Mouse (Mus musculus) limb, embryonic 10.5 days (tissue): ENCODE measurements at regions not wholly inside any gene's neighbourhood (a gene's known extent, or its start where the extent isn't known, plus 50 kb on each side); places are given as distances from the start of the nearest gene placed in this dataset.

Source experiments
- DNase-seq: peaks from one replicate; pipeline ENCODE4 v3.0.0-alpha.2; 2017; ENCODE audit warnings: low spot score
- H3K27ac ChIP-seq: fragments of 300-500 bp; sonication (generic); 2 replicates; pipeline ENCODE4 v1.5.1; 2016; ENCODE audit warnings: mild to moderate bottlenecking
- H3K27me3 ChIP-seq: fragments of 300-500 bp; sonication (generic); 2 replicates; pipeline ENCODE4 v1.6.1; 2016; ENCODE audit warnings: low read depth, mild to moderate bottlenecking; ENCODE audit not compliant: poor library complexity, severe bottlenecking
- H3K36me3 ChIP-seq: fragments of 300-500 bp; sonication (generic); 2 replicates; pipeline ENCODE4 v1.6.1; 2016; ENCODE audit warnings: mild to moderate bottlenecking, moderate library complexity
- H3K4me1 ChIP-seq: fragments of 300-500 bp; sonication (generic); 2 replicates; pipeline ENCODE4 v1.6.1; 2016
- H3K4me3 ChIP-seq: fragments of 300-500 bp; sonication (generic); 2 replicates; pipeline ENCODE4 v1.5.1; 2016; ENCODE audit warnings: mild to moderate bottlenecking, moderate library complexity
- H3K9me3 ChIP-seq: fragments of 300-500 bp; sonication (generic); replicated peaks from 2 replicates; pipeline ENCODE4 v1.6.1; 2016; ENCODE audit warnings: mild to moderate bottlenecking
- WGBS: fragments of 180-500 bp; shearing (Covaris S2); methylation state at CpG from one replicate; pipeline ENCODE4 v1.1.7; 2016; 5-methylcytosine and 5-hydroxymethylcytosine counted together

DNA sequence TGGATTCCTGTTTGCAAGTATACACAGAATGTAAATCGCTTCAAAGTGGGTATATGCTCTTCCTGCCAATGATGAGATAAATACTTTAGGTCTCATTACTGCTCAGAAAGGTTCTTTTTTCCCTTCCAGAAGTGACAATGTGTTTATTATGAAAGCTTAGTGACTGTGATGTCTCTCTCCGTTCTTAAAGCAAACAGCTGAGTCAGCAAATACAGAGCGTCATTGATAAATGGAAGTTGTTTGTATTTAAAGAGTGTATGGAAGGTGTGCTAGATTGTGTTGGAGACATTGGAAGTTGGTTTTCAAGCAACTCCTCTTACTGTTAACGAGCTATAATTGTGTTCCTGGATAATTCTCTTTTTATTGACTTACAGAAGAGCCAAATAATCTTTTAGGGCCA lies 408.0 kb downstream of the Prr30 start:
- Histone ChIP-seq H3K27ac (no peak overlapping the region), H3K36me3 (no peaks in the 10 kb centered on the region), H3K27me3 (no peaks in the 10 kb centered on the region), H3K9me3 (no peaks in the 10 kb centered on the region), H3K4me1 (peaks cover 11% of the 10 kb centered on the region), H3K4me3 (no peak overlapping the region)
- 87% methylated on average over 4 of the region's 4 CpGs for WGBS
- no peak for DNase-seq

DNA sequence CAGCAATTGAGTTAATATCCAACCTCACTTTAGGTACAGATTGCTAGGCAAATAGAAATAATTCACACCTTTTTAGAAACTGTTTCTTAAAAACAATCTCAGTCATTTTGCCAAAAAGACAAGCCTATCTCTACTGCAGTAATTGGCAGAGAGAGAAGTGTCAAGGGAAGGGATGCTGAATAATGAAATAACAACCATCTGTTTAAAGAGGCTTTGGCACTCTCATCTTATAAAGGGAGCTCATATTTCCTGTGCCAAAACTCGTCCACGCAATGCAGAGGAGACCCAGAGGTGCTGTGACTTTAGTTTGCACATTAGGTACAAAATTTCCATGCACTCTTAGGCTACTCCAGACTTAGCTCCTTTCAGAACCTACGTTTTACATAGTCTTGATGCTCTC lies 418.2 kb downstream of the Prr30 start:
- 90% methylated on average over 3 of the region's 3 CpGs for WGBS
- H3K4me1 ChIP-seq, result 0 out of 2 replicates have a peak, but pooled peaks cover 3% of the 10 kb centered on the region
- no peak for DNase-seq
- no peak overlapping the region for H3K27ac ChIP-seq
- H3K4me3 ChIP-seq, result no peak overlapping the region
- no peaks in the 10 kb centered on the region for H3K27me3 ChIP-seq
- no peaks in the 10 kb centered on the region for H3K9me3 ChIP-seq
- H3K36me3 ChIP-seq, result no peaks in the 10 kb centered on the region

DNA sequence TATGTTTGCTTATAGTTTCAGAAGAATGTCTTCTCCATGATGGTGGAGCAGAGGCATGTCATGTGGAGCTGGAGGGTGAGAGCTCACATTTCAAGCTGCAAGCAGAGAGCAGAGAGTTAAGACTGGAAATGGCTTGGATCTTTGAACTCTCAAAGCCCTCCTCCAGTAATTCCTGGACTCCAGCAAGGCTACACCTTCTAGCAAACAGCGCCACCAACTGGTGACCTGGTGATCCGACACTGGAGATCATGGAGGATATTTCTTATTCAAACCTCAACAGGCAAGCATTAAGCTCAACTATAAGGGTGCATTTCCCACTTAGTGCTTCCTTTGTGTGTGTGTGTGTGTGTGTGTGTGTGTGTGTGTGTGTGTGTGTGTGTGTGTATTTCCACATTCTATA lies 446.2 kb downstream of the Prr30 start:
- peak; percentile 69 for DNase-seq
- 42% methylated on average over 2 of the region's 2 CpGs for WGBS
- no peaks in the 10 kb centered on the region for H3K9me3 ChIP-seq

DNA sequence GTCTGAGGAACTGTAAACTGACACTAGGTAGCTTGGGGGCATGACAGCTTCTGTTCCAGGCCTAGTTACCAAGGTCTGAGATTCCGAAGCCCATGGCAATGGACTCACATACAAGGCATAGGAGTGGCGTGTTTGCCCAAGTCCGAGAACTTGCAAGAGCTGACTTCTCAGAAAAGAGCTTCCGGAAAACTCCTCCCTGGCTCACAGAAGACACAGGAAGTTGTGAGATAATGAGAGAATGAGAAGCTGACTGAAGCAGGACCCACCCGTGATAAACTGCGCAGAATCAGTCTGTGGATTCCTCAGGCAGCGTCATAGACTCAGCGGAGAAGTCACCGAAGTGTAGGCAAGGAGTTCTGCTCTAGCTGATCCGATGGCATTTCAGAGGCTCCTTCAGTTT lies 447.4 kb downstream of the Prr30 start:
- Histone ChIP-seq H3K4me1 (peaks cover 25% of the 10 kb centered on the region), H3K27me3 (no peaks in the 10 kb centered on the region), H3K4me3 (no peak overlapping the region), H3K27ac (peak overlapping the region; percentile 14; the same call in 1 of the 2 replicates), H3K9me3 (no peaks in the 10 kb centered on the region), H3K36me3 (no peaks in the 10 kb centered on the region)
- 90% methylated on average over 10 of the region's 10 CpGs for WGBS
- no peak for DNase-seq

More for the DNA sequence above, 446.2 kb downstream of the Prr30 start:
- Histone ChIP-seq H3K4me3 (no peak overlapping the region), H3K27me3 (no peaks in the 10 kb centered on the region), H3K4me1 (peaks cover 25% of the 10 kb centered on the region), H3K27ac (no peak overlapping the region), H3K36me3 (no peaks in the 10 kb centered on the region)

DNA sequence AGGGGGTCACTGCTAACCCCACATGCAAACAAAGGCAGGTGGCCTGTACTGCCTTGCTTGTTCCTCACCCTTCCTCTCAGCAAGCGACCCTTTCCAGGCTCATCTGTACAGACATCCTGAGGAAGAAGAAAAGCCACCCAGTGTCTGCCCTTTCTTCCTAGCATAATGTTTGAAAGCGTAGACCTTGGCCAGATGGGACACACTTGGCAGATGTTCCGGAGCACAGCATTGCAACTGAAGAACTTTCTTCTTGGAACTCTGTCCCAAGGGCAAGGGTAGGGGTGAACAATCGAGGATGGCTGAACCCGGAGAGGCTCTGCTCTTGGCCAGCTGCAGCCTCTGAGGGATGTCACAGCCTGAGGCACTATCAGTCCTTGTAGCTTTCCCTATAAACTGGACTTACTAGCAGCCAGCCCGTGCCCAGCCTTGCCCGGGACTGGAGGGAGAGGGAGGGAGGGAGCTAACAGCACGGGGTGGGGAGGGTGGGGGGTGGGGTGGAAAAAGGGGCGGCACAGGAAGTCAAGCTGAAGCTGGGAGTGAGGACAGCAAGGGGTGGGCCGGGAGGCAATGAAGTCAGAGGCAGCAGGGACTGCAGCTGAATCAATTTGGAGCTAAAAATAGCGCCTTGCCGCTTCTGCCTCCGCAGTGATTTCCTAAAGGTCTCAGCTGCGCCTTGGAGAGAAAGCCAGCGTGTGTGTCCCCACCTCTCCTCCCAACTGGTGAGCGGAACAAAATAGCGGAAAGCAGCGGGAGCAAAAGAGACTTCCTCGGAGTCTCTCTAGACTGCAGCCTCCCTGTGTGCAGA lies 450.2 kb downstream of the Prr30 start:
- H3K27me3 ChIP-seq, result no peaks in the 10 kb centered on the region
- 15% methylated on average over 19 of the region's 19 CpGs for WGBS
- DNase-seq, result peak; percentile 82
- H3K9me3 ChIP-seq, result no peaks in the 10 kb centered on the region
- peaks cover 25% of the 10 kb centered on the region for H3K4me1 ChIP-seq
- peak overlapping the region; percentile 88 for H3K27ac ChIP-seq
- H3K36me3 ChIP-seq, result no peaks in the 10 kb centered on the region
- peak overlapping the region; percentile 51 for H3K4me3 ChIP-seq

DNA sequence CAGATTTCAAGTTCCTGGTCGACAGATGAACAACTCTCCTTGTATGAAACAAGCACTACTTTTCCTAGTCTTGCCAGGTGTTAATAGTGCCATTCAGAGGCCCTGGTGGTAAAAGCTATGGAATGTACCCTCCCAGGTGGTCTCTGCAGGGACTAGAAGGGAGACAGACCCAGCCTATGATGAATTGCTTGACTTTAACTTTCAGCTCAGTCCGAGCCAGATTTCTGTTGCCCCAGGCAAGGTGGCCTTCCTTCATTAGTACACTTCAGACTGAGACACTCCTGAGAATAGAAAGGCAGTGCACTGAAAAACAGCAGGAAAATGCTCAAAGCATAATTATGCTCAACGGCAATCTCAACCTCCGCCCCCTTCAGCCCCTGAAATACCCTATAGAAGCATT lies 450.8 kb upstream of the Klf12 start:
- DNase-seq, result peak; percentile 57
- Histone ChIP-seq H3K36me3 (no peaks in the 10 kb centered on the region), H3K4me3 (no peak overlapping the region), H3K9me3 (no peaks in the 10 kb centered on the region), H3K27me3 (no peaks in the 10 kb centered on the region), H3K4me1 (peaks cover 23% of the 10 kb centered on the region), H3K27ac (peak overlapping the region; percentile 72; the same call in 1 of the 2 replicates)
- WGBS, result 45% methylated on average over 4 of the region's 4 CpGs

DNA sequence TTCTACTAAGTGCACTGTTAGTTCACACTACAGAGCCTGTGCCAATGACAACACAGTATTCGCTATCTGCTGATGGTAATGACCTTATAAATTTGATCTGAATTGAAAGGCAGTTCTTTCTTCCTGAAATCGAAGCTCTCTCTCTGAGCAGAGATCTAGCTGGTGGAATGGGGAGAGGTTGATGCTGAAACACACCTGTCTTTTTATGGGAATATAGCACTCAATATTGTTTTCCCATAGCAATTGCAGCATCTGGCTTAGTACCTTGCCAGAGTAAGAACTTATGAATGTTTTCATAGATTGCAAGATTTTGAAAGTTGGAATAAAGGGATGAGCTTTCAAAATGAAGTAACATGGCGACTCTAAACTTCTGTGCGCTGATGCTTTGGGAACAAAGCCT lies 444.0 kb upstream of the Klf12 start:
- Histone ChIP-seq H3K9me3 (no peaks in the 10 kb centered on the region), H3K27me3 (no peaks in the 10 kb centered on the region)
- WGBS, result 84% methylated on average over 4 of the region's 4 CpGs

DNA sequence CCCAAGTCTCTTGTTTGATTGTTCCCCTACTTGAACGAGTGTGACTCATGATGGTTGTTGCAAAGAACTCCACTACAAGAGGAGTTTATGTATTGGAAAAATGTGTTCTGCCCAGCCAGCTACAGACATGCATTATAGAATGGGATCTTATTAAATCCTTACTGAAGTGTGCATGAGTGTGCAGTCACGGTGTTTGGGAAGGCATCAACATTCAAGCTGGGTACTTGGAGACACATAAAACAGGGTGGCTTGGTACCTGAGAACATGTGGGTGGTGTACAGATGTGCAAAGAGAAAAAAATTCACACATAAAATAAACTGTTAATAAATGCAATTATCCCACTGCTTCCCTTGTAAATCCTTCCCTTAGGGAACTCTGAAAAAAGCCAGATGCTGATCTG lies 443.2 kb upstream of the Klf12 start:
- H3K27ac ChIP-seq, result 0 out of 2 replicates have a peak overlapping the region, but pooled peaks have one; percentile 53
- no peaks in the 10 kb centered on the region for H3K27me3 ChIP-seq
- H3K36me3 ChIP-seq, result no peaks in the 10 kb centered on the region
- DNase-seq, result no peak
- H3K9me3 ChIP-seq, result no peaks in the 10 kb centered on the region
- peaks cover 21% of the 10 kb centered on the region for H3K4me1 ChIP-seq
- WGBS, result 56% methylated on average over 2 of the region's 2 CpGs
- H3K4me3 ChIP-seq, result no peak overlapping the region

More for the DNA sequence above, 444.0 kb upstream of the Klf12 start:
- no peak for DNase-seq
- H3K4me1 ChIP-seq, result peaks cover 21% of the 10 kb centered on the region
- H3K36me3 ChIP-seq, result no peaks in the 10 kb centered on the region
- no peak overlapping the region for H3K4me3 ChIP-seq
- peak overlapping the region; percentile 53 for H3K27ac ChIP-seq

DNA sequence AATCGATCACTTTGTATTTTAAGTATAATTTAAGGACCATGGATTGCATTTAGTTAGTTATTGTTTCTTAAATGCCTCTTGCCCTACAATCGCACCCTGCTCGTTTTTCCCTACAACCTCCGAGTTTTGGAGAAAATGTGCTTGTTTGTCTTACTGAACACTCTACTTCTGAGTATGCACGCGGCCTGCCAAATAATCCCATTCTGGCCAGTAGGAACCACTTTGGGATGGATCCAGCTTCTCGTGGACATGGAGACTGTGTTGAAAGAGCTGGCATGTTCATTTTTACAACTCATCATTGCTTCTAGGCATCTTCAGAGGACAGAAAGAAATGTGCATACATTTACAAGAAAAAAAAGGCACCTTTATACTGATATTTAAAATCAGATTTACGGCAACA lies 440.5 kb upstream of the Klf12 start:
- Histone ChIP-seq H3K27ac (no peak overlapping the region), H3K9me3 (no peaks in the 10 kb centered on the region), H3K27me3 (no peaks in the 10 kb centered on the region), H3K36me3 (no peaks in the 10 kb centered on the region), H3K4me3 (no peak overlapping the region), H3K4me1 (peaks cover 21% of the 10 kb centered on the region)
- 92% methylated on average over 8 of the region's 8 CpGs for WGBS
- no peak for DNase-seq

DNA sequence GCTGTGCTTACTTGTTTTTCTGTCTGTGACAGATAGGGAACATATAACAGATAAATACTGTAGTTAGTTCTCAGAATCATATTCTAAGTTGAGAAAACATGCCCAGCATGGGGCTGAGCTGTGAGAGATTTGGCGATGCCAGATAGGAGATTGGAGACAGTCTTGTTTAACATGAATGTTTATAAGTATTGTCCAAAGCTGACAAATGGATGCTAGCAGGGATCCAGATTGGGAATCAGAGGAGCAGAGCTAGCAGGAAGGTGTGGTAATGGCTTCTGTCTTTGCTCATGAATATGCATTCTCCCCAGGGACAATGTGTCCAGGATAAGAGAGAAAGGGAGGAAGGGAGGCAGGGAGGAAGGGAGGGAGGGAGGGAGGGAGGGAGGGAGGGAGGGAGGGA lies 436.2 kb upstream of the Klf12 start:
- Histone ChIP-seq H3K36me3 (no peaks in the 10 kb centered on the region), H3K9me3 (no peaks in the 10 kb centered on the region; the same call in 1 of the 2 replicates), H3K27ac (no peak overlapping the region), H3K4me3 (no peak overlapping the region), H3K4me1 (no peaks in the 10 kb centered on the region), H3K27me3 (no peaks in the 10 kb centered on the region)
- 63% methylated on average over 1 of the region's 1 CpGs for whole genome bisulfite sequencing
- no peak for DNase-seq

DNA sequence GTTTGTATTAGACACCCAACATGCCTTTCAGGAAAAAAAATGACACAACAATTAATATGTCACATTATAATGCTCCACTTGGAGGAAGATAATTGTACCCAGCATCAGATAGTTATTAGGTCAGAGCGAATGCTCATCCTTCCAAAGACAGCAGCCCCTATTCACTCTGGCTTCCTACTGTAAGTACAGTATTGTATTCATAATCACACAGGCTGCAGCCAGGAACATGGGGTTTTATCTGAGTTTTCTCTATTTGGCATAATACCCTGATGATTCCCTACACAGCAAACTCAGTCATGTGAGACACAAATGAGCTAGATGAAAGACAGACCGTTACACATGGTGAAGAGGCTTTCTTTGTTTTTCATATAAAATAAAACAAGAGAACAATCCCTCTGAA lies 430.5 kb upstream of the Klf12 start:
- Histone ChIP-seq H3K27me3 (no peaks in the 10 kb centered on the region), H3K9me3 (no peaks in the 10 kb centered on the region; the same call in 1 of the 2 replicates), H3K36me3 (no peaks in the 10 kb centered on the region), H3K4me1 (peaks cover 17% of the 10 kb centered on the region), H3K4me3 (no peak overlapping the region), H3K27ac (no peak overlapping the region)
- no peak for DNase-seq
- WGBS, result 92% methylated on average over 2 of the region's 2 CpGs

DNA sequence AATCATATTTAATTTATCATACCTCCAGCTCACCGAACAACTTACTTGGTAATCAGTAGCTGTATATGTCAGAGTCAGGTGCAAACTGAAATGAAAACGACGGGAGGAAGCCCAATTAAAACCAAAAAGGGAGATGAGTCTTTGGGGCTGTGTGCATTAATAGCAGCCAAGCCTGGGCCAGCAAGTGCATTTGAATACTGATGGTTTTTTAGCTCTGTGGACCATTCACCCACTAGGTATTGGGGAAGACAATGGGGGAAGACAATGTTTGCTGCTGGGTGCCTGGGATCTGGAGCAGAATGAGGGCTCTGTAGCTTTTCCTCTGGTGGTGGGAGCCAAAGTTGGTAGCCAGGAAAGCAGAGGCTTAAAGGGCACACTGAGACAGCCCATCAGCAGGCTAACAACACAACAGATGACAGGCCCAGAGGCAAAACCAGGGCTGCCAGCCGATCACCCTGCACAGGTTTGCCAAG lies 429.6 kb upstream of the Klf12 start:
- Histone ChIP-seq H3K9me3 (no peaks in the 10 kb centered on the region; the same call in 1 of the 2 replicates), H3K4me3 (no peak overlapping the region), H3K27ac (peak overlapping the region; percentile 56; the same call in 1 of the 2 replicates), H3K27me3 (no peaks in the 10 kb centered on the region), H3K36me3 (no peaks in the 10 kb centered on the region), H3K4me1 (peaks cover 17% of the 10 kb centered on the region)
- no peak for DNase-seq
- WGBS, result 86% methylated on average over 4 of the region's 4 CpGs

DNA sequence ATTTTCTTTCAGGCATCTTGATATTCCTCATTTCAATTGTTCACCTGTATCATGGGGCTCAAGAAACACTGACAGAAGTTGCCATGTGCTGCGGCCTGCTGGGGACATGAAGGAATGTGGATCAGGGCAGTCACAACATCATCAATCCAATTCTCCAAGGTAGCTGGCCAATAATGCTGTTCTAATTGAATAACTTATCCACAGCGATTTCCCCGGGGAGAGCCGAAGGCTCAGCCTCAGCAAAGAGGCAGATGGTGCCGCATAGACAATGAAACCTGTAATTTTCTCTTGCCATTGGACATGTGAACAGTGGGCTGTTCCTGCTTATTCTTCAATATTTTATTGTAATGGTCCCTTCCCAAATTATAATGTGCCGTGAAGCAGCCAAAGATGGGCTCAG lies 429.1 kb upstream of the Klf12 start:
- DNase-seq, result no peak
- Histone ChIP-seq H3K4me3 (no peak overlapping the region), H3K36me3 (no peaks in the 10 kb centered on the region), H3K9me3 (no peaks in the 10 kb centered on the region; the same call in 1 of the 2 replicates), H3K4me1 (peaks cover 17% of the 10 kb centered on the region), H3K27ac (no peak overlapping the region), H3K27me3 (no peaks in the 10 kb centered on the region)
- WGBS, result 94% methylated on average over 6 of the region's 6 CpGs
